Mouse (Mus musculus) neural tube, embryonic 11.5 days (tissue): ENCODE results near the gene Cct8l1. TPM values are rescaled to one million over a fixed set of nuclear protein-coding genes. Genes with fewer than 3 reads are reported as not detected.

Experiments used
- ATAC-seq: fragments of 200-750 bp; cut with Nextera tagmentation; 2 replicates; pipeline ENCODE4 v1.8.0; 2017; ENCODE audit warnings: moderate number of reproducible peaks, mild to moderate bottlenecking, moderate TSS enrichment, moderate library complexity; ENCODE audit not compliant: insufficient read depth, low FRiP score, low TSS enrichment
- DNase-seq: peaks from one replicate; pipeline ENCODE4 v3.0.0-alpha.2; 2015; ENCODE audit warnings: low spot score
- H3K27ac ChIP-seq: fragments of 300-500 bp; sonication (generic); 2 replicates; pipeline ENCODE4 v1.5.1; 2014; ENCODE audit warnings: low read depth, mild to moderate bottlenecking, low read length
- H3K27me3 ChIP-seq: fragments of 300-500 bp; sonication (generic); 2 replicates; pipeline ENCODE4 v1.6.1; 2014; ENCODE audit warnings: mild to moderate bottlenecking, low read length, mixed read lengths; ENCODE audit not compliant: control insufficient read depth, insufficient read depth
- H3K36me3 ChIP-seq: fragments of 300-500 bp; sonication (generic); 2 replicates; pipeline ENCODE4 v1.6.1; 2014; ENCODE audit warnings: mild to moderate bottlenecking, low read length, moderate library complexity, mixed read lengths; ENCODE audit not compliant: control insufficient read depth, insufficient read depth
- H3K4me1 ChIP-seq: fragments of 300-500 bp; sonication (generic); 2 replicates; pipeline ENCODE4 v1.6.1; 2014; ENCODE audit warnings: low read length, mixed read lengths; ENCODE audit not compliant: control insufficient read depth, insufficient read depth
- H3K4me2 ChIP-seq: fragments of 300-500 bp; sonication (generic); 2 replicates; pipeline ENCODE4 v1.6.1; 2014; ENCODE audit warnings: low read depth, mild to moderate bottlenecking, moderate library complexity
- H3K4me3 ChIP-seq: fragments of 300-500 bp; sonication (generic); 2 replicates; pipeline ENCODE4 v1.5.1; 2014; ENCODE audit warnings: low read depth, low read length
- H3K9ac ChIP-seq: fragments of 300-500 bp; sonication (generic); 2 replicates; pipeline ENCODE4 v1.6.1; 2014; ENCODE audit warnings: mild to moderate bottlenecking, low read length
- H3K9me3 ChIP-seq: fragments of 300-500 bp; sonication (generic); 2 replicates; pipeline ENCODE4 v1.6.1; 2016; ENCODE audit warnings: low read length; ENCODE audit not compliant: control insufficient read depth
- WGBS: fragments of 180-500 bp; shearing (Covaris S2); extraction: QIAGEN DNeasy Blood & Tissue Kit; methylation state at CpG from one replicate; pipeline ENCODE4 v1.1.7; 2014; 5-methylcytosine and 5-hydroxymethylcytosine counted together
- polyA plus RNA-seq: library from polyadenylated mRNA; unstranded; fragments of >200 nt; fragmentation: Nextera tagmentation; extraction: Ambion mirVana; gene quantifications from 2 replicates; pipeline ENCODE4 v1.2.1, GENCODE M21; 2014

The Cct8l1 gene
- polyA plus RNA-seq, 1 experiment from 2014 or later, result not detected

GRCm38 (mm10) chr5:25498821-25499422 is 16.9 kb upstream of the Cct8l1 start:
- Histone ChIP-seq H3K27me3 (no peaks in the 10 kb centered on the region), H3K4me1 (peaks cover 8% of the 10 kb centered on the region; the same call in 1 of the 2 replicates), H3K27ac (peak overlapping the region; percentile 99), H3K36me3 (no peaks in the 10 kb centered on the region), H3K9me3 (no peaks in the 10 kb centered on the region), H3K4me3 (peak overlapping the region; percentile 98), H3K4me2 (peak overlapping the region; percentile 81), H3K9ac (peak overlapping the region; percentile 95)
- ATAC-seq (peak; percentile 83), DNase-seq (peak; percentile 87)
- WGBS, result under 1% methylated on average over 47 of the region's 87 CpGs

DNA sequence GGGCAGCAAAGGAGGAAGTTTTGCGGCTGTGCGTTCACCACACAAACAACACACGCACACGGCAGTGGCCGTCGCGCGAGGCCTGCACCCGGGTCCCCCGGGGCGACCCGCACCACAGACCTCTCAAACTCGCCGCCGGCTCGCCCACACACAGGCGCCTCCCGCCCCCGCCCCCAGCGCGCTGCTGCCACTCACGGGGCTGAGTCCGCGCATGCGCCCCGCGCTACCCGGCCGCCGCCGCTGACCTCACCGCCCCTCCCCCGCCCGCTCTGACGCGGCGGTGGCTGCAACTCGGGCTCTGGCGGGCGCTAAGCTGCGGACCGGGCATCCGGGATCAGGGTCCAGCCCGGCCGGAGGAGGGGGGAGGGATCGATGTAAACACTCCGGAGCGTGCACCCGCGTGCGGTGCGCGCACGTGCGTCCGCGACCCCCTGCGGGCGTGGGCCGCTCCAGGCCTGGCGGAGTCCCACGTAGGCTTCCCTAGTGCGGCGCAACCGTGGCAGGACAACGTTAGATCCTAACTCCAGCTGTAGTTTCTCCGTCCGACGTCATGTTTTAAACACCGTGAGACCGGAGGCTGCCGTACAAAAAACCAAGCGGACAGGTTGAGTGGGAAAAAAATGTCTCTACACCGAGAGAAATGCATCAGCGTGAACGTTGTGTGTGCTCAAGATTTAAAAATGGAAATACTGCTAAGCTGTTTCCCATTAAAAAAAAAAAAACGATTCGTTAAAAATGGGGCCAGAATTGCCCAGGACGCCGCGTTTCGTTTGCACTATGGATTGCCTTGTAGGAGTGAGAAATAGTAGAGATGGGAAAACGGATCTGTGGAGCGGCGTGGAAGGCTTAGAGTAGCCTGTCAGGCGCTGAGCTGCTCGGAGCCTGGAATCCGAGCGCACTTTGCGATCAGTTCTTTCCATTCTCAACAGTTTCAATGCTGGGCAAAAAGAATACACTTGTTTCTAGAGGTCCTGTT is 16.2 kb upstream of the Cct8l1 start:
- peak overlapping the region; percentile 81 for H3K4me2 ChIP-seq
- H3K36me3 ChIP-seq, result no peaks in the 10 kb centered on the region
- under 1% methylated on average over 76 of the region's 90 CpGs for WGBS
- no peaks in the 10 kb centered on the region for H3K27me3 ChIP-seq
- DNase-seq (peak; percentile 100), ATAC-seq (peak; percentile 85)
- H3K27ac ChIP-seq, result peak overlapping the region; percentile 99
- H3K4me1 ChIP-seq, result peaks cover 8% of the 10 kb centered on the region; the same call in 1 of the 2 replicates
- H3K9me3 ChIP-seq, result no peaks in the 10 kb centered on the region
- H3K9ac ChIP-seq, result peak overlapping the region; percentile 86
- peak overlapping the region; percentile 98 for H3K4me3 ChIP-seq

DNA sequence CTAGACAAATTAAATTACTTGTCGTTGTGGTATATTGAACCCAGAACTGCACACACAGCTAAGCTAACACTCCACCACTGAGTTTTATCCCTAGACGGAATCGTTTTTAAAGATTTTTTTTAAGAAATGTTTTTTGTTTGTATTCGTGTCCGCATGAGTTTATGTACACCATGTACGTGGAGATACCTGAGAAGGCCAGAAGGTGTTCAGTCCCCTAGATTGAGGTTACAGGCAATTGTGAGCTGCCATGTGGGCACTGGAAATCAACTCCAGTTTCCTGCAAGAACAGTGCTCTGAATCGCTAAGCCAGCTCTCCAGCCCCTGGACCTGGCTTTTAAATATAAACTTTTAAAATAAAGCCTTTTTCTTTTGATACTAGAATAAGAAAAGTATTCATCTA is 15.2 kb upstream of the Cct8l1 start:
- no peak overlapping the region for H3K4me3 ChIP-seq
- 72% methylated on average over 7 of the region's 7 CpGs for WGBS
- H3K4me2 ChIP-seq, result no peak overlapping the region
- DNase-seq (no peak), ATAC-seq (no peak)
- H3K36me3 ChIP-seq, result no peaks in the 10 kb centered on the region
- H3K9ac ChIP-seq, result no peak overlapping the region
- H3K27ac ChIP-seq, result no peak overlapping the region
- H3K27me3 ChIP-seq, result no peaks in the 10 kb centered on the region
- peaks cover 8% of the 10 kb centered on the region; the same call in 1 of the 2 replicates for H3K4me1 ChIP-seq
- H3K9me3 ChIP-seq, result no peaks in the 10 kb centered on the region

GRCm38 (mm10) chr5:25506041-25506440 is 9.8 kb upstream of the Cct8l1 start:
- Histone ChIP-seq H3K4me3 (no peak overlapping the region), H3K36me3 (no peaks in the 10 kb centered on the region), H3K4me1 (no peaks in the 10 kb centered on the region), H3K9ac (no peak overlapping the region), H3K27ac (no peak overlapping the region), H3K4me2 (no peak overlapping the region), H3K27me3 (no peaks in the 10 kb centered on the region), H3K9me3 (no peaks in the 10 kb centered on the region)
- DNase-seq (no peak), ATAC-seq (no peak)
- 87% methylated on average over 5 of the region's 5 CpGs for WGBS

- 89% methylated on average over 11 of the region's 11 CpGs for WGBS
- Histone ChIP-seq H3K4me2 (no peak overlapping the region), H3K27ac (no peak overlapping the region)
These were observed 531 bp downstream of the Cct8l1 start for GRCm38 (mm10) chr5:25516301-25516895.

DNA sequence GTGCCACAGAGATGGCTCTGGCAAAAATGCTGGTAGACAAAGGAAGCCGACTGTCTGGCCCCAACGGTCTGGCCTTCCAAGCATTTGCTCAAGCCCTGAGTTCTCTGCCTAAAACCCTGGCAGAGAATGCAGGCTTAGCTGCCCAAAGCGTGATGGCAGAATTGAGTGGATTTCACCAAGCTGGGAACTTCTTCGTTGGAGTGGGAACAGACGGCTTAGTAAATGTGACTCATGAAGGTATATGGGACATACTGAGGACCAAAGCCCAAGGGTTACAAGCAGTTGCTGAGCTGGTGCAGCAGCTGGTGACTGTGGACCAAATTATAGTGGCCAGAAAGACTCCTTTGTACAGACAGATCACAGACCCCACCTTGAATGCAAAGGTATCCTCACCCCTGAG is 1.7 kb downstream of the Cct8l1 start:
- no peak for DNase-seq
- Histone ChIP-seq H3K4me2 (no peak overlapping the region), H3K27me3 (no peaks in the 10 kb centered on the region), H3K4me1 (no peaks in the 10 kb centered on the region), H3K9ac (no peak overlapping the region), H3K9me3 (no peaks in the 10 kb centered on the region), H3K4me3 (no peak overlapping the region), H3K27ac (no peak overlapping the region), H3K36me3 (no peaks in the 10 kb centered on the region)
- 88% methylated on average over 5 of the region's 5 CpGs for WGBS
- no peak for ATAC-seq

More at GRCm38 (mm10) chr5:25516301-25516895, 531 bp downstream of the Cct8l1 start:
- H3K9ac ChIP-seq, result no peak overlapping the region
- DNase-seq (no peak), ATAC-seq (no peak)
- H3K4me3 ChIP-seq, result no peak overlapping the region
- no peaks in the 10 kb centered on the region for H3K27me3 ChIP-seq
- H3K36me3 ChIP-seq, result no peaks in the 10 kb centered on the region
- H3K4me1 ChIP-seq, result no peaks in the 10 kb centered on the region
- no peaks in the 10 kb centered on the region for H3K9me3 ChIP-seq

DNA sequence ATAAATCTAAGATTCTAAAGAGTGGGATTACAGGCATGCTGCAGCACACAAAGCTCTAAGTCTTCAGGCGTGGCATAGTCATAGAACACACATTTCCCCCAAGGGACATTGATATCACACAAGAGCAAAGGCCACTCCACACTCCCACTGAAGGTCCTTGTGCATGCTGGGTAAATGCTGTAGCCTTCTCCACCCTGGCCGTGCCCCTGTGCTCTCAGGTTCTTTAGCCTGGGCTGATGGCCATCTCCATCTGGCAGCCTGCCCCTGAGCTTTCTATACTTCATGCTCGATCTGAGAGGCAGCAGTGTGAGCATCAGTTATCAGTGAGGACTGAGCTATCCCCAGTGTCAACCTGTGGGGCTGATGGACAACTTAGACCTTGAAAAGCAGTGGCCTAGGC is 4.0 kb downstream of the Cct8l1 start:
- no peaks in the 10 kb centered on the region for H3K27me3 ChIP-seq
- H3K9ac ChIP-seq, result no peak overlapping the region
- H3K9me3 ChIP-seq, result no peaks in the 10 kb centered on the region
- DNase-seq (no peak), ATAC-seq (no peak)
- WGBS, result 74% methylated on average over 3 of the region's 3 CpGs
- no peak overlapping the region for H3K27ac ChIP-seq
- no peak overlapping the region for H3K4me2 ChIP-seq
- H3K4me1 ChIP-seq, result no peaks in the 10 kb centered on the region
- no peak overlapping the region for H3K4me3 ChIP-seq
- H3K36me3 ChIP-seq, result no peaks in the 10 kb centered on the region

DNA sequence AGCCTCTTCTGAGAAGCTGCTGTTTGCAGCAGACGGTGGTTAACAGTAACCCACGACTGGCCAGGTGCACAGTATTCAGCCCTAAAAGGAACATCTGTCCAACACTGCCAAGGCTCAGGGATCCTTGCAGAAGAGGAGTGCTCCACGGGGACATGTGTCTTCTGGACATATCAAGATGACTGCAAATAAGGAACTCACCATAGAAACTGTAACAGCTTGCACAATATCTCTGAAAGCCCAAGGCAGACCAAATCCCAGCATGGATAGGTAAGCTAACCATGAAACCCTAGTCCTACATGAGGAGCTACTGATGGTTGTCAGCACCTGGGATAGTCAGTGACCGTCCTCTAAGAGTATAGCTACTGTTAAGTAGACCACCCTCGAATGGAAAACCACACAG is 5.6 kb downstream of the Cct8l1 start:
- Histone ChIP-seq H3K27ac (no peak overlapping the region), H3K27me3 (no peaks in the 10 kb centered on the region), H3K4me2 (no peak overlapping the region), H3K4me1 (no peaks in the 10 kb centered on the region), H3K4me3 (no peak overlapping the region), H3K36me3 (no peaks in the 10 kb centered on the region), H3K9me3 (no peaks in the 10 kb centered on the region), H3K9ac (no peak overlapping the region)
- no peak for ATAC-seq
- DNase-seq, result no peak
- WGBS, result 87% methylated on average over 5 of the region's 5 CpGs
